Mouse (Mus musculus) liver, adult (tissue): ENCODE results near the gene Ociad2.

ENCODE experiments used
- GATA4 ChIP-seq: IDR thresholded peaks from 2 replicates; pipeline ENCODE4 v1.6.1; 2014; ENCODE audit warnings: mild to moderate bottlenecking, low read length; ENCODE audit not compliant: insufficient replicate concordance

Gene Ociad2

DNA sequence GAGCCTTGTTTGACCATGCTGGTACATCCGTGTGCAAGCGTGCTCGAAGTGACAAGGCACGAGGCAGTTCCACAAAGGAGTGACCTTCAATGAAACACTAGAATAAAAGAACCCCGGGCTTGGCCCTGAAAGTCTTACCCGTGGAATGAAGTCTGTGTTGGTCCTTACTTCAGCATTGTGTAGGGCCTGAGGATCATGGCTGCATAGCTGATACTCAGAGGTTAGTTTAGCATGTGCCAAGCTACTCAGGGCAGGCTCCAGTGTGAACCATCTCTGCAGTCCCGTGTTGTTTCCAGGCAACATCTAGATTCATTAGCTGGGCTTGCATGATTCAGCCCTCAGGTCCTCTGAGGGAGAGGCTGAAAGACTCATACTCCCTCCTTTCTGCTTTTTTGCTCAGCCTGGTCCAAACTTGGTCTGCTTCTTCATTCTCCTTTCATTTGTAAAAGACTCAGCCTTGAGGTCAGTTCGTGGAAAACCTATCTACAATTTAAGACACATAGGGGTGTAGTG, at the start of gene Ociad2:
Gene Ociad2 (minus strand): TSS at position 306 of the 513 bp plus-strand sequence.
- TF ChIP-seq GATA4 = no peak

DNA sequence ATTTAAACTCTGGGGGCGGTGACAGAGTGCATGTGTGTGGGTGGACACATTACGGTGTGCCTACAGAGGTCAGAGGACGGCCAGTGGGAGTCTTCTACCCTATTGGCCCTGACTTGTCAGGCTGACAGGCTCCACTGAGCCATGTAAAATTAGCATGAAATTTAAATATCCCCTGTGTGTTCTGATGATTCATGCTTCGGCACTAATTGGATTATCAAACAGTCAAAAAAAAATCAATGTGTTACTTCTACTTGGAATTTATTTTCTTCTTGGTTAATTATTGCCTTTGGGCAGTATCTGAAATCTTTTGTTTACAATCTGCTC, 42.8 kb upstream of the Ociad2 start:
- no peak for TF ChIP-seq GATA4

DNA sequence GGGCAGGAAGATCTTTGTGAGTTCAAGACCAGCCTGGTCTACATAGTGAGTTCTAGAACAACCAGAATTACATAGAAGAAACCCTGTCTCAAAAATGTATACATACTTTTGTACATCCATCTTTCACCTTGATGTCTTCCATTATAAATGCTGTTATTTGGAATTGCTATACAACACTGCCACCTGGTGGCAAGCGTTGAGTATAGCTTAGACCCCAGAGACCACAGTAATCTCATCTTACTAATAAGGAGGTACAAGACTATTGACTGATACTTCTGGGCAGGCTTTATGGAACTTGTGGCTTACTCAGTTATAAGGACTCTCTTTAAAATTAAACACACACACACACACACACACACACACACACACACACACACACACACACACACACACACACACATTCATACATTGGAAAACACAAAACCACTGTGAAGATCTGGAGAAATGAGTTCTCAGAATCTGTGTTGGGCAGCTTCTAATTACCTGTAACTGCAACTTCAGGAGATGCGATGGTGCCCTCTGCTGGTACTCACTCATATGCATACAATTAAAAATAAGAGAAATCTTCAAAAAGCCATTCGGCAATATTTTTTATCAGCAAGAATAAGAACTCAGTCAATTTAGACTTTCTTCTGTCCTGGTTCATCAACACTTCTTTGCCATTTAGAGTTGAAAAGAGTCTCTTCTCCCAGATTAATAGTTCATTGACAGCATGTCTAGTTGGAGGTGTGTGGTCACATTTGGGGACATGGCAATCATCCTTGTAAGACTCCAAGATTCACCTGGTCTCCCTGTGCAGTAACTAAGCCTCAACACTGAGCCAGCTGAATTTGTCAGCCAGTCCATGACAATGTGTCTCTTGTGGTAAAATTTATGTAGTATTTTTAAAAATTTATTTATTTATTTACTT, 42.2 kb upstream of the Ociad2 start:
- TF ChIP-seq GATA4 = no peak

DNA sequence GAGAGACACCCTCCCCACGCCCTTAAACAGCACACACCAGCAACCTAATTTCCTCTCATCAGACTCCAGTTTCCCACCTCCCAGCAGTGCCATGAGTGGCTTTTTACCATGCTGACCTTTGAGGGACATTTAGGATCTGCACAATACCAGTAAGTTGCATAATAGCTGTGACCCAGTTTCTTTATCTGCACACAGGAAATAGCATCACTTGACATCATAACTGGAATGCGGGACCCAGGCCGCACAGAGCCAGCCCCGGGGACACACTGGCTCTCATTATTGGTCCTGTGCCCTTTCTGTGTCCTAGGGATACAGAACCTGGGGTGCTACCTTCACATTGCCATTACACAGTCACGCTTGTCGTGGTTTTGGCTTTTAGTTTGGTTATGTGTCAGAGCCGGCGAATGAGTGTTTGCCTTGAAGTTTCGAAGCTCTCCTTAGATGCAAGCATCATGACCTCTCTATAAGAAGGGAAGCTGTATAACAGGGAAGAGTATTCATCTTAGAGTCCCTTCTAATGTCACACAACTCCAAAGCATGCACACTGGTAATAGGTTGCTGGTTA, 41.2 kb upstream of the Ociad2 start:
- no peak; the same call in 1 of the 2 replicates for TF ChIP-seq GATA4

DNA sequence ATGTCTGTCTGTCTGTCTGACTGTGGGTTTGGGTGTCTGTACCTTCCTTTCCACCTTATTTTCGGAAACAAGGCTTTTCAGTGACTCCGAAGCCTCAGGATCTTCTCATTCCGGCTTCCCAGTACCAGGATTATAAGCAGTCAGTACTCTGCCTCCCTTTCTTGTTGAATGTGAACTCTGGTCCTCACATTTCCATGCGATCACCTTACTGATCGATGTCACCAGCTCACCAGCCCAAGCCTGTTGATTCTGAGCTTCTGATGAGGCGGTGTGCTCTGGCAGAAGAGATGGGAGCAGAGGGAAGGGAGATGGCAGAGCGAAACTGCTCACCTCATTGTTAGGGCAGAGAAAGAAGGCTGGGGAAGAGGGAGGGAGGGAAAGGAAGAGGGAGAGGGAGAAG, 40.7 kb upstream of the Ociad2 start:
- no peak for TF ChIP-seq GATA4

DNA sequence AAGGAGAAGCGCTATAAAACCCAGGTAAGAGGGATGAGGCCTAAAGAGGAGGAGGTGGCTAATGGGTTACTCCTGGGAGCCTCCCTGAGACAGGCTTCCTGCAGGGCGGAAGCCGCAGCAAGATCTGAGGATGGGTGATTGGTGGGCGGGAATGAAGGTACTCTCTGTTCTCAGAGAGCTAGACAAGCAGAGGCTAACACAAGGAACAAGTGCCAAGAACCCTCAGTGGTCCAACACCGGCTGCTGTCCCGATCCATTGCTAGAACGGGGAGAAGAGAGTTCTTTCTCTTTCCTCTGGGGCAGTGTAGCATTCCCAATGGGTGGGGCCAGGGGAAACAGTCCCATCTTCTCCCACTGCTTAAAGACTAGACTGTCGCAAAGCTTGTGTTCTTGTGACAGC, 40.0 kb upstream of the Ociad2 start:
- TF ChIP-seq GATA4 = no peak

DNA sequence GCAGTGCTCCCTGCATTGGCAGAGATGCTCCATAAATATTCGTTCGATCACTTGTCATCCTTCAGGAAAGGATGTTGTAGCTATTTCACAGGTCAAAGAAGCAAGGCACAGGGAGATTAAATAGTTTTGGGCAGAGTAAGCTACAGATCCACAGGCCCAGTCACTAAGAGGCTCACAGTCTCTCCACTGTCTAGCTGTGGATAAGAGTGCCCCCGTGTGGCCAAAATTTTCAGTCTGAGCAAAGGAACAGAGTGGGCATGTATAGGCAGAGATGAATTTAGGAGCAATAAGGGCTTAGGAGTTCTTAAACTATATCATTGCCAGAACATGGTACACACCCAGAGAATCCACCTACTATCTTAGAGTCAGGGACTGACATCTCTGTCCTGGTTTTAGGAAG, 39.1 kb upstream of the Ociad2 start:
- no peak for TF ChIP-seq GATA4

DNA sequence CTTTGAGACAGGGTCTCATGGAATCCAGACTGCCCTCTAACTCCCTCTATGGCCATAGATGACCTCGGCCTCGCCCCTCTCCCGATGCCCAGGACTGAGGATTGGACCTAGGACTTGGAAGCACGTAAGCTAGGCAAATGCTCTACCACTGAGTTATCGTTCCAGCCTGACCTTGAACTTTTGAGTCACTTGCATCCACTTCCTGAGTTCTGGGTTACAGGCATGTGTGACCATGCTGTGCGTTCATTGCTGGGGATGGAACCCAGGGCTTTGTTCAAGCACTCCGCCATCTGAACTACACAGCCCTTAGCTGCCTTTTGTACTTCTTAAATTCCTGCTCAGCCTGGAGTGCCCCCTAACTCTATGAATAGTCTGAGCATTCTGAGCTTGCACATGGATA, 35.7 kb upstream of the Ociad2 start:
- TF ChIP-seq GATA4 = no peak

DNA sequence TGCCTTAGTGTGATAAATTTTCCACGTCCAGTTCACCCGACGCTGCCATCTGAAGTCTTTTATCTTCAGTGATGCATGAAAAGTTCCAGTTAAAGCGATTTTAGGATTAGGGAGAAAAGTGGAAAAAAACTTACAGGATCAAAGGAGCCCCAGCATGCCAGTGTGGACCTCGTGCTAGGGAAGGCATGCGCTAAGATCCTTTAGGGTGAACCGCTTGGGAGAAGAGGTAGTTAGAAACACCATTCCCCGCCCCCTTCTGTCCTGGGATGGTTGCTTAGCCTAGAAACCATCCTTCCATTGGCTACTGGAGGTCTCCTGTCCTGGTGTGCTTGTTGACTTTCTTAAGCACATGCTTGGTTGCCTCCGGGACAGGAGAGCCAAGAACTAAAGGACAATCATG, 35.2 kb upstream of the Ociad2 start:
- no peak for TF ChIP-seq GATA4

DNA sequence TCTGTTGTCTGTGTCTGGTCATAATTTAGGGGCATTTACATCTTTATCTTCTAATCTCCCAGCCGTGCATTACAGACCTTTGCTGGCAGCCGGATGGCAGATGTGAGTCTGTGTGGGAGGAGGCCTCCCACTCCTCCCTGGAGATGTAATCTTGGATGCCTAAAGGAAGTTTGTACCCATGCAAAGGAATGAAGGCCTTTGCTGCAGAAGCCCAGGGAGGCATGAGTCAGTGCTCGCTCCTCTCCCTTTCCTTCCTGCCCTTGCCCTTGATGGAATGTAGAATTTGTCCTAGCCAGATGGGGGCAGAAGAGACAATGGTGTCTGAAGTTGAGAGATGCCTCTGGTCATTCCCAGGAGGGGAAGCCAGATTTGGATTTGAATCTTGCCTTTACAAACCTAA, 32.4 kb upstream of the Ociad2 start:
- no peak for TF ChIP-seq GATA4

DNA sequence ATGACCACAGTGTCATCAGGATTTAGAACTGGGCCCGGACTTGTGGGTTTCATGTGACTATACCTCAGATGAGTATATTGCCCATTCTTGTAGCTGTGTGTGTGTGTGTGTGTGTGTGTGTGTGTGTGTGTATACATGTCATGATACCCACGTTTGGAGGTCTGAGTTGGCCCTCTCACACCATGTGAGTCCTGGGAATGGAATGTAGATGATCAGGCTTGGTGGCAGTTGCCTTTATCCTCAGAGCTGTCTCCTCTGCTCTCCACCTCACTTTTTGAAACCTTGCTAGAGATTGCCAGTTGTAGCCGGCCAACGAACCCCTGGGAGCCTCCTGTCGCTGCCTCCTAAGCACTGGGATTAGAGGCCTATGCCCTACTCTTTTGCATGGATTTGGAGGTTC, 31.8 kb upstream of the Ociad2 start:
- TF ChIP-seq GATA4 = no peak

DNA sequence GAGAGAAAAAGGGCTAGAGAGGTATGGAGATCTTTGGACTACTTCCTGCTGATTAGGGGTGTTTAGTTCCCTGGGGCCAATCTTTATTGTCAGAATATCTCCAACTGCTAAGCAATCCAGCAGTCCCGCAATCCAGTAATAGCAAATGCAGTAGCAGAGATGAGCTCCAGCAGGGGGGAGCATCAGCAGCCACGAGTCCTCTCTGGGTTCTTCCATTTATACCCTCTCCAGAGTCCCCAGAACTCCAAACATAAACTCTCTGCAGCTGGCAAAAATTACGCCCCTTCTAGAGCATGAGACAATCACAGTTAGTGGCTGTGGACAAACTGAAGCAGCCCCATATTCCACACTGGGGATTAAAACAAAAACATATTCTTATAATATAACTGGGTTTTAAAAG, 28.9 kb upstream of the Ociad2 start:
- TF ChIP-seq GATA4 = no peak

DNA sequence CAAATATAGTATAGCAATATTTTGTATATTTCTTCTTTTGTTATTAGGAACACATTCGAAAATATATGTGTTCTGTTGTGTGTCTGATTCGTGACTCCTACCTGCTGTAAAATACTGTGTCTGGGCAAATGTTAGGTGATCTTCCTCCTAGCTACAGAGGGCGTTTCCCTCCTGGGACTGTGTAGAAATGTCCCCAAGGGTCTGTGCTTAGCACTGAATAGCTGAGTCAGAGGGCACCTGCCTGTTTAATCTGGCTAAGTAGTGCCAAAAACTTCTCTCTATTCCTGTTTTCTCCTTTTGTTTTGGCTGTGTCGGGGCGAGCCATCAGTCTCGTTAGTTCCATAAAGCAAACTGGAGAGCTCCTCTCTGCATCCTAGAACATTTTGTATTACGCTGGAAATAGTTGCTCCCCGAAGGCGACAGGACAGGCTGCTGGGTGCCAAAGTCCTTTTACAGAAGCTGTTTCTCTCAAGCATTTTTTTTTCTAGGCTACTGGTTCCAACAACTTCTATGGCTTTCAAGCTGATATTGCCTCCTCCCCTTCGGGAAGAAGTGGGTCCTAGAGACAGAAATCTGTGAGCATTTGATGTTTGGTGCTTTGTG, 28.1 kb upstream of the Ociad2 start:
- TF ChIP-seq GATA4 = no peak

DNA sequence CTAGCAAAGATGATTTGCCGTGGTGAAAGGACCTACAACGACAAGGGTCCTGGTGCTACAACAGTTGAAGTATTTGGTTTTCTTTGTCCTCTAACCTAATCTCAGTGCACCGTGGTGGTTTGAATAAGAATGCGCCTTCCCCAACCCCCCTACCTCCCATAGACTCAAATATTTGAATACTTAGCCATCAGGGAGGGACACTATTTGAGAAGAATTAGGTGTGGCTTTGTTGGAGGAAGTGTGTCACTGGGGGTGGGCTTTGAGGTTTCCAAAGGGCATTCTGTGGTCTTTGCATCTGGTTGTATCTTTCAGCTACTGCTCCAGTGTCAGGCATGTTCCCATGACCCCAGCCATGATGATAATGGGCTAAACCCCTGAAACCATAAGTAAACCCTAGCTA, 27.1 kb upstream of the Ociad2 start:
- no peak for TF ChIP-seq GATA4

DNA sequence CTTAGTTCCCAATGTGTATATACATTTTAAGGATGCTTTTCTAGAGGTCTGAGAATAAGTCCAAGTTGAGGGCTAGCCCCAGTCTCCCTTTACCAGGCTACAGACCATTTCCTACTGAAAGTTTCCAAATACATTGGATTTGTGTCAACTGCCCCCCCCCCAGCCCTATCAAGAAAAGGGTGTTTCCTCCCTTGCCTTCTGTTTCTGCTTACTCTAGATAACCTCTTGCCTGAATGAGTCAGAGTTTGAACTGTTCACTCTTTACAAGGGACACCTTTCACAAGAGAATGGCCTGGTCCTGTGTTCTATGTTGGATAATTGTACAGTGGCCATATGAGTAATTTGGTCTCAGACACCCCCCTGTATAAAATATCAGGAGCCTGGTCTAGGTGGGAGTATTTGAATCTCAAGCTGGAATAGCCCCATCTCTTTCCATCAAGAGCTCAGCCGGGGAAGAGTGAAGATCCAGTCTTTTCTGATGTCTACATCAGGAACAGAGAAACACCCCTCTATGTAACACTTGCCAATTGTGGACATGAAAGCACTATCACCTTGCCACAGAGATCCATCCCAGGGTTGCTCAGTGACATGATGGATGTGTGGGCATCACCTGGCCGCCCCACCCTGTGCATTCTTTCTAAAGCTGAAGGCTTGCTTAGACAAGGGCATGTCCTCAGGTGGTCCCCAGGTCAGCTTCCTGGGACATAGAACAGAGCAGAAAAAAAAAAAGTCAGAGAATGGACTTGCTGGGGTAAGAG, 23.5 kb upstream of the Ociad2 start:
- no peak for TF ChIP-seq GATA4
